Mouse (Mus musculus) adrenal gland, postnatal 4 days (tissue): Measurements from ENCODE around the gene Apon. TPM values are rescaled to one million over a fixed set of nuclear protein-coding genes. Genes with fewer than 3 reads are reported as not detected.
"Not testable (repeated sequence)": the region's sequence is repeated elsewhere in the genome, so short reads cannot be mapped to it uniquely, and the experiment has no call there.

ENCODE experiments used
- DNase-seq, 2 experiments: peaks; one replicate each; pipeline ENCODE4 v3.0.0; 2021 to 2022; ENCODE audit warnings: low spot score in 2 of 2, mixed read lengths in 2 of 2
- total RNA-seq, 2 experiments: library from RNA; stranded (reverse); gene quantifications; 2 replicates each; pipeline ENCODE4 v1.2.3; 2021

The Apon gene
- total RNA-seq, 2 experiments from 2014 or later = 4.7 TPM; not detected in 1

GRCm38 (mm10) chr10:128271883-128272282 is 18.0 kb downstream of the Apon start:
- DNase-seq = no peak

- not testable (repeated sequence) for DNase-seq
Observed at GRCm38 (mm10) chr10:128272819-128273439, 19.0 kb downstream of the Apon start.

GRCm38 (mm10) chr10:128275374-128275773 is 21.5 kb downstream of the Apon start:
- DNase-seq = not testable (repeated sequence)

- DNase-seq = no peak
Observed at GRCm38 (mm10) chr10:128278158-128278557, 24.3 kb downstream of the Apon start.

DNA sequence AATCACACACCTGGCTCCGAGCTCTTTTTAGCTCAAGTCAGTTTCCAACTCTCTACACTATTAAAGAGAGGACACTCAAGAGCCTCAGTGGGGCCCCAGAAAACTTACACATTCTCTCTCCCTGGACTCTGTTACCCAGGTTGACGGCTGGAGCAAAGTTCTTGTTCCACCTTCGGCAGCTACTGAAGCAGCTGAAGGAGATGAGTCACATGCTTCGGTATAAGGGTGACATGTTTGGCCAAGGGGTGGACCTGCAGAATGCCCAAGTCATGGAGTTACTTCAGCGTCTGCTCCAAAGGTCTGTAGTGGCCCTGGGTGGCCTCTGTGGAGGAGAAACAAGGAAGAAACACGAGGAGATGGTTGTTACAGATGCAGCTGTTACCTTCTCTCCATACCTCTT is 27.0 kb downstream of the Apon start:
- DNase-seq = no peak

DNA sequence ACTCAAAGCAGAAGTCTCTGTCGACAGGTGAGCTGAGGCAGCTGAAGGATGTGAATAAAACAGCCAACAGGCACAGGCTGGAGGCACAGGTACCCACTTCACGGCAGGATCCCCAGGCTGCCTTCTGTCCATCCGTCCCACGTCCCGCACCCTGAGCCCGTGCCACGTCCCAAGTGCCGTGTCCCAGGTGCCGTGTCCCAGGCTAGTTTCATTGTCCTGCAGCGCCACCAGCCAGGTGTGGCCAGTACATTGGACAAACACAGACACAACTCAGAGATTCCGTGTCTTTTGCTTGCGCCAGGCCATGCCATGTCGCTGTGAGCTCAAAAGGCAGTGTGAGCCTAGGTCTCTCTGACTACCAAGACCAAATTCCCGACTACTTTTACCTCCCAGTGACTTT is 27.8 kb downstream of the Apon start:
- DNase-seq = no peak

DNA sequence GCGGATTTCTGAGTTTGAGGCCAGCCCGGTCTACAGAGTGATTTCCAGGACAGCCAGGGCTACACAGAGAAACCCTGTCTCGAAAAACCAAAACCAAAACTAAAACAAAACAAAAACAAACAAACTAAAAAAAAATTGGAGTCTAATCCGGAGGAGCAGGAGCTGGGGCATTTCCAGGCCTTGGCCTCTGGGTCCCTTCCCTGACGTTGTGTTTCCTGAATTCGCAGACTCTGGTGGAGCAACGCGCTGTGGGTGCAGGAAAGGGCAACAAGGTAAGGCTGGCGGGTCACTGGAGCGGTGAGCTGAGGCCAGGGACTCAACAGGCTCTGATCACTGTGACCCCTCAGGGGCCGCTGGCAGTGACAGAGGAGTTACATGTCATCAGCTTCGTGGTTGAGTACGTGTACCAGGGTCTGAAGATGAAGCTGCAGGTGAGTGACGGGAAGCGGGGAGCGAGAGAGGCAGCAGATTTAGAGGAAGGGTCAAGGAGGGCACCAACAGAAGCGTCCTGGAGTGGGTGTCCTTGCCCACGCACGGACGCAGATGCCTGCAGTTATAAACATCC is 29.1 kb downstream of the Apon start:
- DNase-seq = no peak

GRCm38 (mm10) chr10:128283604-128284579 is 30.0 kb downstream of the Apon start:
- peak; percentile 45 to 53 for DNase-seq

DNA sequence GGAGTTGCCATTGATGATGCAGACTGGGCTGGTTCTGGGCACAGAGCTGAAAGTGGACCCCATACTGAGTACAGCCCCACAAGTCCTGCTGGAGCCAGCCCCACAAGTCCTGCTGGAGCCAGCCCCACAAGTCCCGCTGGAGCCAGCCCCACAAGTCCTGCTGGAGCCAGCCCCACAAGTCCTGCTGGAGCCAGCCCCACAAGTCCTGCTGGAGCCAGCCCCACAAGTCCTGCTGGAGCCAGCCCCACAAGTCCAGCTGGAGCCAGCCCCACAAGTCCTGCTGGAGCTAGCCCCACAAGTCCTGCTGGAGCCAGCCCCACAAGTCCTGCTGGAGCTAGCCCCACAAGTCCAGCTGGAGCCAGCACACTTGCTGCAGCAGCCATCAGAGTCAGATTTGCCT is 36.7 kb downstream of the Apon start:
- not testable (repeated sequence) for DNase-seq

DNA sequence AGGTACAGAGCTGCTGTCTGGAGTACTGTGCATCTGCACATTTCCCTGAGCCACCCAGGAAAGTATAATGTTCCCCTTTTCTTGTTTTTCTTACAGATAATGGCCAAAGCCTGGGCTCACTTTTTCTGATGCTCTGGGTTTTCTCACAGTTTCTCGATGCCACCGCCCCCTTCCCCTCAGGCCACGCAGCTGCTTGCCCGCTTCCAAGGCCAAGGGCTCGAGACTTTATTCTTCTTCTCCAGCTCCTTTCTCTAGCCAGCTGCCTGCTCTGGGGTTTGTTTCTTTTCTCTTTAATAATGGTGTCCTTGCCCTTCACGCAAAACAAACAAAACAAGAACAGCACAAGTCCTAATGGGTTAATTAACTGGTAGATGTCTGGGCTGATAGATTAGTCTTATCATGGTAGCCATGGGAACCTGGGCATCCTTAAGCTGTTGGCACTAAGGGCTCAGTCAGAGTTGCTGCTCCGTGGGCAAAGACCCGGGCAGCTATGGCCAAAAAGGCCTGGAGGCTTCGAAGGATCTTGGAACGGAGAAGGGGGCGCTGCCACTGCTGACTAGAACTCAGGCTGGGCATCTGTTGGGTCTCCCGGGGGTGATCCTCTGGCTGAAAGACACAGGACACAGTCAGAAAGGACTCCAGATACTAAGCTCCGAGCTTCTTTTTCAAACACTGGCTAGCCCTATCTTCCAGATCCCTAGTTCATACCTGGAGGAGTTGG is 42.6 kb downstream of the Apon start:
- DNase-seq = no peak

DNA sequence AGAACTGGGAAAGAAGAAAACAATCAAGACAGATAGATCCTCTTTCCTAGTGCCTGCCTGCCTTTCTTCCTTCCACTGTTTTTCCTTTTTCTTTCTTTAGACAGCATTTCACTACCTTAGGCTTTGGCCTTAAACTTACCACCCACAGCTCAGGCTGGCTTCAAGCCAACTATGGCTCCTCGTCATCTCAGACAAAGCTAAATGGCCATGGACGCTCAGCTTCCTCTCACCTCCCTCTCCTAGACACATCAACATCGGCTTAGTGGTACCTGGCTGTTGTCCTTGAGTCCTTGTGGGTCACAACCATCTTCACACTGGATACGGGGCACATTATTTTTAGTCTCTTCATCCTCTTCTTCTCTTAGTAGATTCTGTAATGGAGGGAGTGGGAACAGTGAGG is 43.3 kb downstream of the Apon start:
- DNase-seq = no peak

DNA sequence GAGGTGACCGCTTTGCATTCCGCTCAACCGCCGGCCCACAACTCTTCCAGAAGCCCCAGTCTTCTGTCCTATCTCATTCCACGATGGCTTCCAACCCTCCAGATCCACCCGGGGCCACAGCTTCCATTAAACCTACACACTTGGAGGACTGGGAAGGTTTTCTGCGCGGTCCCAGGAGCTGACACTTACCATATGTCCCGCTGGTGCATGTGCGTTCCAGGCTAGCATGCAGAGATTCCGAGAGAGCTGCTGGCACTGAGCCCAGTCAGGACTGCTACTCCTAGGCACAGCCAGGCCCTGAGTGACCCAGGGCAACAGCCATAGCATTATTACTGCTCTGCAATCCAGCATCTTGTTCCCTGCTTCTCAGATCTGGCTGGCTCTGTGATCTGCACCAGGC is 43.7 kb downstream of the Apon start:
- DNase-seq = no peak

DNA sequence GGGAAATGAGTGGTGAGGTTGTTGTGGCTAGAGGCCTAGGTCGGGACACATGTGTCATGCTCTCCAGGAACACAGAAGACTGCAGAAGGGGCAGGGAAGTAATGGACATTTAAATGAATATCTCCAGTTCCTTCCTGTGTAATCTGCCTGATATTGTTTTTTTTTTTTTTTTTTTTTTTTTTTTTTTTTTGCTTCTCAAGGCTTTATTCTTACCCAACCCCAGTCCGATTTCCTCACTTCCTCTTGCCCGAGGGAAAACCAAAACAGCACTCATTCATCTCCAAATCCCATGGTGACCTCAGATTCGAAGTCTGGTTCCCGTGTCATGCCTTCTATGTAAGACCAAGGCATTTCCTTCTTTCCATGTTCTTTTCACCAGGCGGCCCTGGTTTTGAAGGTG is 44.3 kb downstream of the Apon start:
- DNase-seq = no peak

GRCm38 (mm10) chr10:128298702-128299171 is 44.8 kb downstream of the Apon start, which contains the start of gene Il23a:
Il23a (minus strand) TSS chr10:128298752.
- no peak for DNase-seq

DNA sequence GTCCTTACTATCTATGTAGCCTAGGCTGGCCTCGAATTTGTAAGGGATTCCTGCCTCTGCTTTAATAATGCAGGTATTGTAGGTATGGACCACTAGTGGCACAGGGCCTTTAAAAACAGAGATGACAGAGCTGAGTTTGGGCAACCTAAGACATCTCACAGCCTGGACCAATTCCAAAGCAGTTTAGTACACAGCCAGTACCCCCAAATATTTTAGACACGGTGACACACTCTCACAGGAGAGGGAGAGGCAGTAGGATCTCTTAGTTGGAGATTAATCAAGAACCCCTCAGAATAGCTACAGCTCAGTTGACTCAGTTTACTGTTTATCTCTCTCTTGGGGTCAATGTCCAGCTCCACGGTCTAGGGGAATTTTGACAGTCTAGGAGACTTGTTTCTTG is 48.5 kb downstream of the Apon start:
- no peak for DNase-seq

- DNase-seq = no peak
Observed at GRCm38 (mm10) chr10:128302785-128303125, 48.9 kb downstream of the Apon start.

- peak; percentile 98 for DNase-seq
Observed at GRCm38 (mm10) chr10:128303126-128304021, 49.5 kb downstream of the Apon start, which contains the start of gene Pan2. Pan2 (plus strand) TSS chr10:128303335.
